Mouse (Mus musculus): ENCODE data around the gene Ccr3. TPM values are rescaled to one million over a fixed set of nuclear protein-coding genes. Genes with fewer than 3 reads are reported as not detected.
"Not testable (repeated sequence)": the region's sequence is repeated elsewhere in the genome, so short reads cannot be mapped to it uniquely, and the experiment has no call there.

Gene Ccr3
- total RNA-seq, 2 experiments from 2014 or later: 0.42 TPM

DNA sequence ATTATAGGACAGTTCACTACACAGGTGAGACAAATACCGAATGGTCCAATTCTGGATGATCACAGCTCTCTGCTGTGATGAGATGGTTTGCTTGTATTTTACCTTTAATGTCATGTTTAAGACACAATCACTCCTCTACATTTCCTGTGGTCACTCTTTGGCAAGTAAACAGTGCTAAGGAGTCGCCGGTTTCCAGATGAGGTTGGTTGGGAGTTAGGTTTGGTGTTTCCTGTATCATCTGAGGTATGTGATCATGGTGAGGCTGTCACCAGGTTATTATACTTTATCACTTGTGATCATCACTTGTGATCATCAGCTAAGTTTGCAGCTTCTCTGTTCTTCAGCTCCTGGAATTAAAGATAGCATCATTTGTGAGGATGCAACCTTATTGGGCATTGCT lies 19.2 kb downstream of the Ccr3 start:
- no peak for ATAC-seq (replicated peaks; ENCODE audit: poor library complexity)

DNA sequence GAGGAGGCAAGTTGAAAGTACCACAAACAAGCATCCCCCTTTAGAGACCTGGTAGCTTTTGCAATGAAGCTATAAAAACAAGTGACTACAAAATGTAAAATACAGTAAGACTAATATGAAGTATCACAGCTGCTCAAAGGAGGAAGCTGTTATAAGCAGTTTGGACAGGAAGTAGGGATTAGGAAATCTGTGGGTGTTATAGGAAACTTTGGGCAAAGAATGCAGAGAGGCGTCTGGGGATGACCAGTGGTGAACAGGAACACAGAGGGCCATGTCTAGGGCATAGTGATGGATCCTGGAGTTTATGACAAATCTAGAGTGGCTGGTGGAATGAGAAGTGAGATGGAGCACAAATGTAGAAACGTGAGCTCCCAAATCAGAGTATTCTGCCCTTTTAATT lies 31.8 kb downstream of the Ccr3 start:
- peak; percentile 83 for ATAC-seq (replicated peaks; ENCODE audit: poor library complexity)

DNA sequence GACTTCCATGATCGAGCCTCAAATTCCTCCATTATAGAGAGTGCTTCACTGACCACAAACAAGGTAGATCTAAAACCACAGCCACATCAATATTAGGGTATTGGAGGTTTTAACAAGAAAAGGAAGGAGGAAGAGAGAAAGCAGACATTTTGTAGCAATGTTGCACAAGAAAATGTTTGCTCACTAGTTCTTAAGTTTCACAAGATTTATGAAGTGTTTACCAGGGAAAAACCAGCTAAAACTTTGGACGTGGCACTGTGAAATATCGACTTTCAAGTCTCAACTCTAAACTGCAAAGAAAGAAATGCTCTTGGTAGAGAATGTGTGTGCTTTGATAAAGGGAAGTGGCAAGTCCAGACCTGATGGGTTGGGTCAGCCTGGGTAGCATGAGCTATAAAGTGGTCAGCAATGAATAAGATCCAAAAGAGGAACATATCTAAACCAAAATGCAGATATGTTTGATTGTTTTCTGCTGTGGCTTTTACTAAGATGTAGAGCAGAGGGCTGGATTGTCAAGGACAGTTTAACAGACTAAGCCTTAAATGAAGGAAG lies 34.5 kb downstream of the Ccr3 start:
- ATAC-seq (replicated peaks; ENCODE audit: poor library complexity): peak; percentile 47

DNA sequence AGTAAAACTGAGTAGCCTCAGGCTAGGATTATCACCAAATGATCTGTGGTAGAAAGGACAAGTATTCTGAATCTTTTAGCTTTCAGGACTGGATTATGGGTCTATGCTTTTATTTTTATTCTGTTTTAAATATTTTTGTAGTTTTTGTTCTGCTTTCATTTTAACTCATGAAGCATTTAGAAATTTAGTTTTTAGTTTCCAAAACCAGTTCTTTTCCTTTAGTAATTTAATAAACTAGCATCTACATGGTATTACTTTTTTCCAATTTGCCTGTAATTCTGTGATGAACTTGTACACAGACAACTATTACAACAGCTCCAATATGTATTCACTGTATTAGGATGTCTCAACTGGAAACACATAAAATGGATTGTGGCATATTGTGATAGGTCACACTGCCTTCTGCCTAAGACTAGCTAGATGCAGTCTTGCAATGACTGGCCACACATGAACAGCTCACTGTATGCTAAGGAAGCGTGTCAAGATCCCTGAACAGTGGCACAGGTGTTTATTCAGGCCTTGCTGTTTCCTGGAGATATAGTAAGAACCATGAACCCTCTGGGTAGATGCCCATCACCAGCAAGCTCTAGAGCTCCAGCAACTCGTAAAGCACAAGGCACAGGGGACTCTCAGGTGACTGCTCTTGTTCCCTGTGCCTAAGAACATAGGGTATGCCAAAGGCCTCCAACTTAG lies 38.0 kb downstream of the Ccr3 start:
- peak; percentile 29 for ATAC-seq (replicated peaks; ENCODE audit: poor library complexity)

DNA sequence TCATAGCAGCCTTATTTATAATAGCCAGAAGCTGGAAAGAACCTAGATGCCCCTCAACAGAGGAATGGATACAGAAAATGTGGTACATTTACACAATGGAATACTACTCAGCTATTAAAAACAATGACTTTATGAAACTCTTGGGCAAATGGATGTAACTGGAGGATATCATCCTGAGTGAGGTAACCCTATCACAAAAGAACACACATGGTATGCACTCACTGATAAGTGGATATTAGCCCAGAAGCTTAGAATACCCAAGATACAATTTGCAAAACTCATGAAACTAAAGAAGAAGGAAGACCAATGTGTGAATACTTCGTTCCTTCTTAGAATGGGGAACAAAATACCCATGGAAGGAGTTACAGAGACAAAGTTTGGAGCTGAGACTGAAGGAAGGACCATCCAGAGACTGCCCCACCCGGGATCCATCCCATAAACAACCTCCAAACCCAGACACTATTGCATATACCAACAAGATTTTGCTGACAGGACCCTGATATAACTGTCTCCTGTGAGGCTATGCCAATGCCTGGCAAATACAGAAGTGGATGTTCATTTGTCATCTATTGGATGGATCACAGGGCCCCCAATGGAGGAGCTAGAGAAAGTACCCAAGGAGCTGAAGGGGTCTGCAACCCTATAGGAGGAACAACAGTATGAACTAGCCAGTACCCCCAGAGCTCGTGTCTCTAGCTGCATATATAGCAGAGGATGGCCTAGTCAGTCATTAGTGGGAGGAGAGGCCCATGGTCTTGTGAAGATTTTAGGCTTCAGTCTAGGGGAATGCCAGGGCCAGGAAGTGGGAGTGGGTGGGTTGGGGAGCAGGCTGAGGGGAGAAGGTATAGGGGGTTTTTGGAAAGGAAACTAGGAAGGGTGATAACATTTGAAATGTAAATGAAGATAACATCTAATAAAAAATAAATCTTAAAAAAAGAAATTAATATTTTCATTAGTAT lies 40.0 kb downstream of the Ccr3 start:
- not testable (repeated sequence) for ATAC-seq (replicated peaks; ENCODE audit: poor library complexity)

DNA sequence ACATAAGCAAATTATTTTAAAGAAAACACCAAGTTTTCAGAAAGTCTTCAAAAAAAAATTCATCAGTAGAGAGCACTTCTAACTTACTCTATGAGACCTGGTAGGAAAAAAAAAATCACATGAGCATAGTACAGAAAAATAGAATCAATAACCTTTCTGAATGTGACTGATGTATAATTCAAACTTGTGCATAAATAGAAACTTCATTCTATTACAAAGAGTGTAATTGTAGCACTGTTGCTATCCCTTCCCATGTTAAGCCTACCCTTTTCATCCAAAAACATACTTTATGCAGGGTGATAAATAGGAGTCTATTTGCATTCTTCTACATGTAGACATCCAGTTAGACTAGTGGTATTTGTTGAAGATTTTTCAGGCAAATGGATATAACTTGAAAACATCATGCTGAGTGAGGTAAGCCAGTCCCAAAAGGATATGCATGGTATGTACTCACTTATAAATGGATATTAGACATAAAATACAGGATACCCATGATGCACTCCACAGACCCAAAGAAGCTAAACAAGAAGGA lies 44.9 kb downstream of the Ccr3 start:
- ATAC-seq (replicated peaks; ENCODE audit: poor library complexity): no peak

DNA sequence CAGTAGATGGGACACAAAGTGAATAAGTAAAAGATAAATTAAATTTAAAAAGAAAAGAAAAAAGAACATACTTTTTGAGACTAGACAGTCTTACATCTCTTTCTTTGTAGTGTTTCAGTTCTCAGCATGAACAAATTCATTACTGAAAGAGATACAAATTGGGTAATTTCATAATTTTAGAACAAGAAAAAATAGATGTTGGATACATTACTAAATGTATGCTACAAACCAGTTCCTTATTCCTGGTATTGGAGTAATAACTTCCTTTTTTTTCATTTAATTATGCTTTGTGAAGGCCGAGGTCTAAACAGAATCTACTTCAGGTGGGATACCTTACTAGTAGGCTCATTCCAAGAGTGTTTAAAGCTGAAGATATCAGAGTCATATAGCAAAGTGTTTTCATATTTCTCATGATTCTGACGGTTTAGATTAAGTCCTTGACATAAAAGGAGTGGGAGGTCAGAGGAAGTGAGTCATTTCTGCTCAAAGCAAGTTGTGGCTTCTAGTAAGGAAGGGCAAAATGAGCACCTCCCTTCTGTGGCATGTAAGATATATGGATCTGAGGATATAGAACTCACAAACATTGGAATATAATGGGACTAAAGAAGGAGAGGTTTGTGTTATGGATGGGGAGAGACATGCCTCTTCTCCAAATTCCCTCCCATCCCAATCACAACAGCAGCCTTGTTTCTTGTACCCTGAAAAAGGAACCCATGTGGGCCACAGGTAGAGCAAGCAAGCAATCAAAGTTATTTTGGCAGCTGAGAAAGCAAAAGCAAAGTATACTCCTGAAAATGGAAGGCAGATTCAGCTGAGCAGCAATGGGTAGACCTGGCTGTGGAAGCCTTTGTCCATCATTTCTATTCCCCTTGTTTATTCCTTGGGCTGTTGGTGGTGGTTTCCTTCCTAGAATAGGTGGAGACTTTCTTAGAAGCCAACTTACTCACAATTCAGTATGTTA lies 46.6 kb downstream of the Ccr3 start:
- peak; percentile 86 for ATAC-seq (replicated peaks; ENCODE audit: poor library complexity)

DNA sequence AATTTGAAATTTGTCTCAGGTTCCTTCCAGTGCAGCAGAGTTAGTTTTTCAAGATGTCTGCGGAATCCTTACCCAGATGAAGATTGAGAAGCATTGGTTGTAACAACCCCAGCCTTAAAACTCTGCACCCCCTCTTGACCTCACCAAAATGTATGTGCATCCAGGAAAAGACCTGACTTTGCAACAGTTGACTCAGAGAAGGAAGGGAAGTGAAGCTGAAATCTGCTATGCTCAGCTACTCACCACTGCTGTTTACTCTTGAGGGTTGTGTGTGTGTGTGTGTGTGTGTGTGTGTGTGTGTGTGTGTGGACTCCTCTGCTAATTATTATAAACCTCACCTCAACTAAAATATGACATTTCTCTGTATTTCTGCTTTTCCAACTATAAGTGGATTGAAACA lies 49.7 kb downstream of the Ccr3 start:
- ATAC-seq (replicated peaks; ENCODE audit: poor library complexity): peak; percentile 60

DNA sequence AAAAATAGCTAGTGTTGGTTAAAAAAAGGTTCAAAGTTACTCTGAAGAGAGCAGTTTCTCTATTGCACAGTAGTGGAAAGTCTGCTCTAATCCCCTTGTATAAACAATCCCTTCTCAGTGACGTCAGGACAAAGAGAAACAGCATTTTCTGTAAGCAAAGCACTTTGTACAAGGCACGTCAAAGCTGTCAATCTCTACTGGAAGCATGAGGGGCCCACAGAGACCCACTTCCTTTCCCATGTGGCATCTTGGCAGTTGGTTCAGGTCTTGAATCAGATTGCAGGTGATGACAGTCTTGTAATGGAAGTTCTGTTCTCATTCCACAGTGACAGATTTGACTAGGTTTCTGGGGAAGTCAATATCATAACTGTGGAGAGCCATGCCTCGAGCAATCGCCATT lies 58.0 kb downstream of the Ccr3 start:
- no peak for ATAC-seq (replicated peaks; ENCODE audit: poor library complexity)

DNA sequence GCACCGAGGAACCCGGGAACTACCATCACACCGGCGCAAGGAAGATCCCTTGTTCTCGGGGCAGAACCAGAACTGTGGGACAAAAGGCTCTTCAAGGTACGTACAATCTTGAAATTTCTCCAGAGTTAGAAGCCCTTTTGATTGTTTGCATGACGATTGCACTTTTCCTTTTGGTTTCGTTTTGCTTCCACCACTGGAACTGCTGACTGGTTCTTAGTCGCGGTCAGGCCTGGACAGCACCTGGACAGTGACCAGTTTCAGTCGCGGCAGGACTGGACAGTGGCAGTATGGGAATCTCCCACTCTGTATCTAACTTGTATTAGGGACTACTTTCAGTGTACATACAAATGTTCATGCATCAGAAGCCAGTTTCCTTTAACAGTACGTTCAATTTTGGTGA lies 58.7 kb downstream of the Ccr3 start:
- ATAC-seq (replicated peaks; ENCODE audit: poor library complexity): not testable (repeated sequence)

Other genes starting within 250 kb of the Ccr3 start
- gene Cxcr6, start 215.5 kb upstream of the Ccr3 start, total RNA-seq (2015): not detected in 2 replicates
- gene Cxcr6, start 215.5 kb upstream of the Ccr3 start, total RNA-seq (2017): 0.21 TPM in 1 of 2 replicates, not detected in the other
- 13.0 and 16.4 TPM in 2 replicates for gene Fyco1, start 170.1 kb upstream of the Ccr3 start, total RNA-seq (2015)
- gene Fyco1, start 170.1 kb upstream of the Ccr3 start, total RNA-seq (2017): 10.9 and 14.6 TPM in 2 replicates
- 0.10 and 0.15 TPM in 2 replicates for gene Xcr1, start 159.9 kb upstream of the Ccr3 start, total RNA-seq (2015)
- gene Xcr1, start 159.9 kb upstream of the Ccr3 start, total RNA-seq (2017): 0.37 and 0.54 TPM in 2 replicates
- 4.5 and 5.1 TPM in 2 replicates for gene Ccr1, start 53.3 kb upstream of the Ccr3 start, total RNA-seq (2015)
- 3.1 and 3.6 TPM in 2 replicates for gene Ccr1, start 53.3 kb upstream of the Ccr3 start, total RNA-seq (2017)
- gene Ccr1l1, start 43.6 kb upstream of the Ccr3 start, total RNA-seq (2015): 0.24 TPM in 1 of 2 replicates, not detected in the other
- gene Ccr1l1, start 43.6 kb upstream of the Ccr3 start, total RNA-seq (2017): not detected in 2 replicates
- 75.3 and 101 TPM in 2 replicates for gene Ccr2, start 80.0 kb downstream of the Ccr3 start, total RNA-seq (2015)
- gene Ccr2, start 80.0 kb downstream of the Ccr3 start, total RNA-seq (2017): 102 and 119 TPM in 2 replicates
- 0.39 and 3.8 TPM in 2 replicates for gene Ccr5, start 99.6 kb downstream of the Ccr3 start, total RNA-seq (2015)
- 0.54 and 0.87 TPM in 2 replicates for gene Ccr5, start 99.6 kb downstream of the Ccr3 start, total RNA-seq (2017)

Measured in megakaryocyte progenitor cell, adult 5-6 weeks (primary cell).